Mouse (Mus musculus): ENCODE measurements around the gene Hoxa2. TPM values are rescaled to one million over a fixed set of nuclear protein-coding genes. Genes with fewer than 3 reads are reported as not detected.

Hoxa2 gene
- total and polyA plus RNA-seq, 3 experiments = not detected

DNA sequence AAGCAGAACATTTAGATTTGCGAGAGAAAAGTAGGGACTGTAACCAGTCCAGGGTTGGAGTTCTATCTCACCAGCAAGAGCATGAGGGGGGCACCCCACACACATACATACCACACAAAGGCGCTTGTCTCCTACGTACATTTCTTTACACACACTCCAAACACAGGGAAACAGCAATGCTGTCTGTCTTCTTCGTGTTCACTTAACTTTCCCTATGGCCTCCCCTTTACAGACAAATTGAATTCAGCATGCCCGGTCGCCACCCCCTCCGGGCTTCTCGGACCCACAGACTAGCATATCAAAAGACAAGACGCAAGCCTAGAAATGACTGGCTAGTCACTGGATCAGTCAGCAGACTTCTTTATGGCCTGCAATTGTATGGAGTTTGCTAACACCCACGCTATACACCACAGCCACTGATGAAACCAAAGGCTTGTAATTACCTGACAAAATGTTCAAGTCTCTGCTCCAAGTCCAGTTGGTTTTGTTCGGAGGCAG, 15.6 kb upstream of the Hoxa2 start:
- no peaks in the 10 kb centered on the region for H3K4me1 ChIP-seq (ENCODE audit: control insufficient read depth in 1 of 2, insufficient read depth in 2 of 2, low read length in 2 of 2)
- no peak overlapping the region for H3K27ac ChIP-seq (ENCODE audit: control insufficient read depth, low read depth, low read length)
- no peak overlapping the region for H3K9ac ChIP-seq (ENCODE audit: control insufficient read depth, low read depth, low read length, poor library complexity, severe bottlenecking)
- no peaks in the 10 kb centered on the region for H3K9me3 ChIP-seq (replicated peaks; ENCODE audit: insufficient read depth, low read length)
- no peak for TF ChIP-seq E2F4 (IDR thresholded peaks at IDR 0.05; ENCODE audit: borderline replicate concordance, low read depth, low read length)
- TF ChIP-seq ZNF384 (IDR thresholded peaks at IDR 0.05; ENCODE audit: low read depth, low read length) = no peak
- no peak for TF ChIP-seq NRF1 (IDR thresholded peaks at IDR 0.05; ENCODE audit: insufficient read depth, low read depth, low read length, poor library complexity, severe bottlenecking)
- TF ChIP-seq HCFC1 (IDR thresholded peaks at IDR 0.05; ENCODE audit: low read depth, low read length) = no peak
- no peak for TF ChIP-seq UBTF (IDR thresholded peaks at IDR 0.05; ENCODE audit: borderline replicate concordance, insufficient read depth, low read depth, low read length)
- TF ChIP-seq MAX (IDR thresholded peaks at IDR 0.05; ENCODE audit: low read length) = no peak
- TF ChIP-seq CTCF (IDR thresholded peaks at IDR 0.05 in 2 of 3, conservative IDR thresholded peaks at IDR 0.05 in 1 of 3; ENCODE audit: control insufficient read depth in 1 of 3, insufficient read depth in 1 of 3, low read depth in 2 of 3, low read length in 3 of 3, poor library complexity in 1 of 3, severe bottlenecking in 1 of 3) = no peak
- TF ChIP-seq JUND (IDR thresholded peaks at IDR 0.05; ENCODE audit: low read depth, low read length) = no peak
- no peak for TF ChIP-seq MAFK (IDR thresholded peaks at IDR 0.05; ENCODE audit: borderline replicate concordance, low read depth, low read length)
- TF ChIP-seq TAL1 (IDR thresholded peaks at IDR 0.05; ENCODE audit: low read length) = no peak
- no peak for TF ChIP-seq TCF12 (IDR thresholded peaks at IDR 0.05; ENCODE audit: low read depth, low read length)
- TF ChIP-seq MYB (IDR thresholded peaks at IDR 0.05; ENCODE audit: low read depth, low read length) = no peak
- no peak for TF ChIP-seq KAT2A (conservative IDR thresholded peaks at IDR 0.05; ENCODE audit: low read depth, low read length)
- no peak for TF ChIP-seq ZMIZ1 (IDR thresholded peaks at IDR 0.05; ENCODE audit: low read depth, low read length)
- no peak for TF ChIP-seq POLR2AphosphoS2 (IDR thresholded peaks at IDR 0.05; ENCODE audit: low read length)
- TF ChIP-seq ETS1 (IDR thresholded peaks at IDR 0.05; ENCODE audit: low read depth, low read length) = no peak
- no peaks in the 10 kb centered on the region for H3K27me3 ChIP-seq (ENCODE audit: control insufficient read depth in 1 of 2, insufficient read depth in 2 of 2, low read length in 2 of 2)
- no peak overlapping the region for H3K4me3 ChIP-seq (ENCODE audit: control insufficient read depth in 1 of 2, insufficient read depth in 1 of 2, low read depth in 2 of 2, low read length in 2 of 2)
- no peaks in the 10 kb centered on the region for H3K36me3 ChIP-seq (ENCODE audit: control insufficient read depth in 1 of 2, insufficient read depth in 2 of 2, low read length in 2 of 2)
- H3K79me2 ChIP-seq (ENCODE audit: control insufficient read depth, insufficient read depth, low read length, poor library complexity) = no peaks in the 10 kb centered on the region
- no peak for DNase-seq (ENCODE audit: low read depth, low spot score)

DNA sequence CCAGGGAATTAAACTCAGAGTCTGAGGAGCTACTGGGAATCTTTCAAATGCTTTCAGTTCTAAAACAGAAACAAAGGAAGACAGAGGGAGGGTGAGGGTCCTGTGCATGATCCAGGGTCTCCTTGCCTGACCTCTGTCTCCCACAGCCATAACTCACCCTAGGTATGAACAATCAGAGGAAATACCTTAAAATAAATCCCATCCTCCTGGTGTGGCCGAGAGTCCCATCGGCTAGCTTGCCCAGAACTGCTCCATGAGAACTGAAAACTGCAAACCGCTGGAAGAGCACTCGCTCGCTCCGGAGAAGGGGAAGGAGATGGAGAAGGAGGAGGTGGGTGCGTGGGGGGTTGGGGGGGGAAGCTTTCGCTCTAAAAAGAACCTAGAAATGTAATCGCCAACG, 15.1 kb upstream of the Hoxa2 start:
- no peak for DNase-seq (ENCODE audit: low read depth, low spot score)
- TF ChIP-seq ELF1 (IDR thresholded peaks at IDR 0.05; ENCODE audit: low read depth, low read length) (no peak), ZKSCAN1 (IDR thresholded peaks at IDR 0.05; ENCODE audit: low read depth, low read length) (no peak), CTCF (IDR thresholded peaks at IDR 0.05 in 2 of 3, conservative IDR thresholded peaks at IDR 0.05 in 1 of 3; ENCODE audit: control insufficient read depth in 1 of 3, insufficient read depth in 1 of 3, low read depth in 2 of 3, low read length in 3 of 3, poor library complexity in 1 of 3, severe bottlenecking in 1 of 3) (no peak), MEF2A (IDR thresholded peaks at IDR 0.05; ENCODE audit: extremely low read depth, insufficient replicate concordance, low read depth, low read length, poor library complexity, severe bottlenecking) (no peak), SIN3A (IDR thresholded peaks at IDR 0.05; ENCODE audit: low read length) (no peak), UBTF (IDR thresholded peaks at IDR 0.05; ENCODE audit: borderline replicate concordance, insufficient read depth, low read depth, low read length) (no peak), RCOR1 (IDR thresholded peaks at IDR 0.05; ENCODE audit: low read depth, low read length) (no peak), USF1 (IDR thresholded peaks at IDR 0.05; ENCODE audit: low read depth, low read length) (no peak), USF2 (IDR thresholded peaks at IDR 0.05; ENCODE audit: borderline replicate concordance in 1 of 2, insufficient read depth in 1 of 2, low read depth in 1 of 2, low read length in 2 of 2) (no peak), ZMIZ1 (IDR thresholded peaks at IDR 0.05; ENCODE audit: low read depth, low read length) (no peak), MYC (IDR thresholded peaks at IDR 0.05; ENCODE audit: low read depth, low read length) (no peak), EP300 (IDR thresholded peaks at IDR 0.05; ENCODE audit: low read depth in 1 of 2, low read length in 2 of 2) (no peak)
- H3K27me3 ChIP-seq (ENCODE audit: control insufficient read depth in 1 of 2, insufficient read depth in 2 of 2, low read length in 2 of 2) = no peaks in the 10 kb centered on the region
- H3K36me3 ChIP-seq (ENCODE audit: control insufficient read depth in 1 of 2, insufficient read depth in 2 of 2, low read length in 2 of 2) = no peaks in the 10 kb centered on the region
- no peak overlapping the region for H3K27ac ChIP-seq (ENCODE audit: control insufficient read depth, low read depth, low read length)
- no peaks in the 10 kb centered on the region for H3K79me2 ChIP-seq (ENCODE audit: control insufficient read depth, insufficient read depth, low read length, poor library complexity)
- H3K9me3 ChIP-seq (replicated peaks; ENCODE audit: insufficient read depth, low read length) = no peaks in the 10 kb centered on the region
- H3K4me3 ChIP-seq (ENCODE audit: control insufficient read depth in 1 of 2, insufficient read depth in 1 of 2, low read depth in 2 of 2, low read length in 2 of 2) = no peak overlapping the region
- no peak overlapping the region for H3K9ac ChIP-seq (ENCODE audit: control insufficient read depth, low read depth, low read length, poor library complexity, severe bottlenecking)
- no peaks in the 10 kb centered on the region for H3K4me1 ChIP-seq (ENCODE audit: control insufficient read depth in 1 of 2, insufficient read depth in 2 of 2, low read length in 2 of 2)

Measured in MEL (cell line).